Mouse (Mus musculus) inflammation-experienced regulatory T-cells, adult 6 months (primary cell): ENCODE data around the gene Krtap6-2. TPM values are rescaled to one million over a fixed set of nuclear protein-coding genes. Genes with fewer than 3 reads are reported as not detected.

Experiments used
- ATAC-seq: one replicate; pipeline ENCODE4 v1.8.0; 2017
- polyA plus RNA-seq, 3 experiments: library from polyadenylated mRNA; unstranded; fragments of 100-300 nt; shearing (Covaris generic); gene quantifications; one replicate each; pipeline ENCODE4 v1.2.1; 2017

Krtap6-2 gene
- polyA plus RNA-seq = not detected

DNA sequence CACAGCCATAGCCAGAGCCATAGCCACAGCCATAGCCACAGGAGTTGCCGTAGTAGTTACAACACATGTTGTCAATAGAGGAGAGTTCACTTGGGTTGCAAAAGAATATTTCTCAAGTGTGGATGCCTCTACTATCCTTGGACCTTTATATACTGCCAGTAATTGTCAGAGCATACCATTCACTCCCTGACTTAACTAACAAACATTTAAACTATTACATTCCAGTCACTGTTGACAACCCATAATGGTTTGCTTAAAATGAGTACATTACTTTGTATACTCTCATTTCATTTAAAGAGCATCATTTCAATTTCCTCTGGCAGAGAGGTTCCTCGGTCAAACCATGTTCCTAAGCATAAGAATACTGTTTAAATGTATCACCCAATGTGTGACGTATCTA, at the start of gene Krtap6-2:
Gene Krtap6-2, minus strand, starts transcription at position 101 of the 400 bp plus-strand sequence.
- no peak for ATAC-seq

DNA sequence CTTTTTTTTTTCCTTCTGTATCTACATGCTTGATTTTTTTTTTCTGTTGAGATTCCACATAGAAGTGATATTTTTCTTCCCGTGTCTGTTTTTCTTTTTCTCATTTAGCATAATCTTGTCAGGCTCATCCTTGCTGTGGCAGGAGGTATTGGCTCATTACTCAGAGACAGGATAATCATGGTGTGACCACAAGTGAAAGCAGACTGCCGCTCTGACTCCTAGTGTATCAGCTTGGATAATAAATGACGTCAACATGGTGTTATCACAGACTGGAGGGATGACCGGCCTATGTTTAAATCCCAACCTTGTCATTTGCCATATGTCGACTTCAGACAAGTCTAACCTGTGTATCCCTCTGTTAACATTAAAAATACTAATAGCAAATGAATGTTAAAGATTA, 41.3 kb upstream of the Krtap6-2 start:
- no peak for ATAC-seq

DNA sequence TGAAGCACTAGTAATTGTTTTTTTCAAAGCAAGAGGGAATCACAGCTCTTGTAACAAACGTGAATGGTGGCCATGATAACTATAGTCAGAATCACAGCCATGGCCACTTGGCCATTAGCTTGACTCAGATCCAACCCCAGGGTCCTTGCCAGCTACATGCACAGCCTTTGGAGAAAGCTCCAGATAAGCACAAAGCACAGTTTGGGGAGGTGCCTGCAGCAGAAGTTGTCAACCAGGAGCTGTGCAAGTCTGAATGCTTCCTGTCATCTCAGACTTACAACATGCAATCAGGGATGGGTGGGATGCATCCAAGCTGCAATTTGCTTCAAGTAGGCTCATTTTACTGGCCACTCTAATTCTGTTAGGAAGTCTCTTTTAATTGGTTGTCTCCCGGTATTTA, 9.7 kb upstream of the Krtap6-2 start:
- ATAC-seq = no peak

DNA sequence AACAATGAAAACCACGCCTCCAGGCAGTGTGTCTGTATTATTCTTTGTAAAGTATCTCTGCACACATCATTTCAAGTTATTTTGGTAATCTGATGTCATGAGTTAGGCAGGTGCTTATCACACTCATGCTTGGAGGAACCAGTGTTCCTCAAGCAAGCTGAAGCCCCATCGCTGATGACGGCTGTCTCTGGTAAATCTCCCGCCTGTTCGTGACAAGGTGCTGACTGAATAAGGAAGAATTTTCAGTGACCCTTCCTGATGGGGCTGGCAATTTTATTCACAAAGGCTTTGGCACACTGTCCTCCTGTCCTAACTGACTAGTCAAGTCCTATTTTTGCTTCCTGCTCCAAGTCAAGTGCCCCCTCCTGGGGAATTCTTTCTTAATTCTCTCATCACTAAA, 5.4 kb upstream of the Krtap6-2 start:
- ATAC-seq = no peak

DNA sequence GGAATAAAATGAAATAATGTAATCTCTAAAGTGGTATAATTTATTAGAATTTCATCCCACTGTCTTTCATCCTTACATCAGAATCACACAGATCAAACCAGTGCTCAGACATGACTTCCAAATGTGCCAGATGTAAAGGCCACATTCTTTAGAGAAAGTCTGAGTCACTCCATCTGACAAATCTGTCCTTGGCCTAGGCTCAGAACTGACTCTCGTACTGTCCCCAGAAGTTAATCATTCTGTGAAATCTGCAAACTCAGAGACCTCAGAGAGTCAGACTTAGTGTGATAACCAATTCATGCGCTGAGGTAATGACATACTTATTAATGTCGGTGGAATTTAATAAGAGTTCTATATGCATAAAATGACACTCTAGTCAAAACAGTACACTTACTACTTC, 3.6 kb downstream of the Krtap6-2 start:
- ATAC-seq = no peak

DNA sequence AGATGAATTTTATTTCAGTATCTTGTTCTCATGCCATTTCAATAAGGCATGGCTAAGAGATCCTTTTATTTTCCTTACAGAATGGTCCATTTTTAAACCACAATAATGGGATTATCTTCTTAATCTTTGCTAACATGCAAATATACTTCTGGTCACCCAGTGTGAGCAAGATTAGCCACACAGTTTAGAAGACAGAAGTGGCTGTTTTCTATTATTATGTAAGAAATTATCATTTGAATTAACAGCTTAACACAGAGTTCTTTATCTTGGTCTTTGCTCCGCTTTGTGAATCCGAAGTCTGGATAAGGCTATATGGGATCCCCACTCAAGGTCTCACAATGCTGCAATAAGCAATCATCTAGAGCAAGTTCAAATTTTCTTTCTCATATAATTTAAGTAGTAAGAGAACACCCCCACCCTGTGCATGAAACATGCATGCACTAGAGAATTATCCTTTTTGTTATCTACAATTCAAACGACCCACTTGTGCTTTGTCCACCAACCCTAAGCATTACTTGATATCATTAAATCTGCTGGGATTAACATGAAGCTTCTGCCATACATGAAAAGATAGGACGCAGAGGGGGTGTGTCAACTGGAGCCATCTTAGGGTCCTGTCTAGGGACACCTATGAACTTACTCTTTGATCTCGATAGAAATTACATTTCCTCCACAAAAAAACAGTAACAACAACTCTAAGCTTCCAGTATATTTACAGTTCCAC, 9.4 kb downstream of the Krtap6-2 start:
- ATAC-seq = no peak

DNA sequence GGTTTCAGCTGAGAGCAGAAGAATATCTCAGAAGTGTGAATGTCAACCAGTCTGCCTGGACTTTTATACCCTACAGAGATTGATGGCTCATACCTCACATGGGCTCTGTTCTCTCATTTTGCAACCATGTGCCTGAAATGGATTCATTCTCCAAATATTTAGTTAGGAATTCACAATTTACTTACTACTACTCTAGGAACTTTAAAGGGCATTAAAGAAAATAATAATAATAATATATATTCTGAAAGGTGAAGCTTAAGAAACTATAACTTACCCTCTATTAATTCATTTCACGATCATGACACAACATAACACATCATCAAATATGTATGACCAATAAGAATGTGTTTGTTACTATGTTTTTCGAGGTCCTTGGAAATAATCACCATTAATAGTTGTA, 16.1 kb downstream of the Krtap6-2 start, which contains the start of gene Krtap21-1:
Gene Krtap21-1, minus strand, starts transcription at position 101 of the 400 bp plus-strand sequence.
- no peak for ATAC-seq

DNA sequence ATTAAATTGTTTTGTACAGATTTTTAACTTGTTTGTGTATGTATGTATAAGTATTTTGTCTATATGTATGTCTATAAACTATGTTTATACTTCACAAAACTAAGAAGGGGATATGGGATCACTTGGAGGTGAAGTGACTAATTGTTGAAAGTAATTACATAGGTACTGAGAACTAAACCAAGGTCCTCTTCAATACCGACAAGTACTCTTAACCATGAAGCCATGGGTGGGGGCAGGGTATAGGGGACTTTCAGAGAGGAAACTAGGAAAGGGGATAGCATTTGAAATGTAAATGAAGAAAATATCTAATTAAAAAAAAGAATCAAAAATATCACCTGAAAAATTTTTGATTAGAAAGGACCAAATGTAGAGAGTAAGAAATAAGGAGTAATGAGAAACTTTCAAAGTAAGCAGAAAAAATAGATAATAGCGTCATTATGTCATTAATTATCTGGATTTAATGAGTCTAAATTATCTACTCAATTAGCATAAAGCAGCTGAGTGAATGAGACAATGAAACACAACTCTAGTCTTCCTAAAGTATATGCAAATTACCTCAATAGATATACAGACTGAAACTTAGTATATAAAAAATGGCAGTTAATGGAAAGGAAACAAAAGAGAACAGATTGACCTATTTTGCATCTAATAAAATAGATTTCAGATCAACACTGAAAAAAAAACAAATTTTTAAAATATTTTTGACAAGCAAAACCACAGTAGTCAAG, 47.0 kb downstream of the Krtap6-2 start:
- no peak for ATAC-seq

Other genes with a start within 250 kb of the Krtap6-2 start
- gene 1110057P08Rik, start 245.4 kb downstream of the Krtap6-2 start, polyA plus RNA-seq = not detected
- gene Krtap20-2, start 214.2 kb downstream of the Krtap6-2 start, polyA plus RNA-seq = not detected
- not detected for gene Krtap21-1, start 16.2 kb downstream of the Krtap6-2 start, polyA plus RNA-seq
- gene Krtap8-1, start 67.8 kb upstream of the Krtap6-2 start, polyA plus RNA-seq = not detected
- gene Krtap7-1, start 88.2 kb upstream of the Krtap6-2 start, polyA plus RNA-seq = not detected
- not detected for gene Krtap11-1, start 151.1 kb upstream of the Krtap6-2 start, polyA plus RNA-seq